Mouse (Mus musculus): ENCODE results near the gene Cisd1.
A peak's percentile ranks its signal among the peaks of the same experiment; 100 is the strongest.

GRCm38 (mm10) chr10:71302490-71302889 lies 42.3 kb downstream of the Cisd1 start:
- TF ChIP-seq CTCF (IDR thresholded peaks at IDR 0.05) (peak; percentile 62), EP300 (IDR thresholded peaks at IDR 0.05) (no peak)
